Mouse (Mus musculus) cerebellum, postnatal 4 days (tissue): ENCODE measurements at regions not wholly inside any gene's neighbourhood (a gene's known extent, or its start where the extent isn't known, plus 50 kb on each side); places are given as distances from the start of the nearest gene placed in this dataset.

Experiments used
- DNase-seq, 2 experiments: peaks; one replicate each; pipeline ENCODE4 v3.0.0; 2022; ENCODE audit warnings: low spot score in 2 of 2, mixed read lengths in 1 of 2

GRCm38 (mm10) chr1:34930571-34930970, 80.8 kb downstream of the Plekhb2 start:
- DNase-seq, result no peak

DNA sequence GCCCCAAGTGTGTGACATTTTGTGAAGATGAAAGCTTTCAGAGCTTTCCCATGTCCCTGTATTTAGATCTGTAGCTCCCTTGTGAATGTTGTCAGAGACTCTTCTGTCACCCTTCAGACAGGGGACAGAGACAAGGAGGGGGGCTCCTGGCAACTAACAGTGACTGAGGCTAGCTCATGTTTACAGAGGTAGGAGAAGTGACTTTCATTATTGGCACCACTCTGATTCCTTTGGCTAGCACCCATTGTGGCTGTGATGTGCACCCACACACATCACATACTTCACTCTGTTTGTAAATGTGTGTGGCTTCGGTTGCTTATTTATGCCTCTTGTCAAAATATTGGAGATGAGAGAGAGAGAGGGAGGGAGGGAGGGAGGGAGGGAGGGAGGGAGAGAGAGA, 93.4 kb downstream of the Plekhb2 start:
- DNase-seq, result no peak

- DNase-seq, result peak in 1 of 2 experiments; percentile 31
These were observed 112.1 kb downstream of the Plekhb2 start for GRCm38 (mm10) chr1:34961633-34962507.

- DNase-seq, result no peak
These were observed 112.7 kb downstream of the Plekhb2 start for GRCm38 (mm10) chr1:34962508-34962885.

DNA sequence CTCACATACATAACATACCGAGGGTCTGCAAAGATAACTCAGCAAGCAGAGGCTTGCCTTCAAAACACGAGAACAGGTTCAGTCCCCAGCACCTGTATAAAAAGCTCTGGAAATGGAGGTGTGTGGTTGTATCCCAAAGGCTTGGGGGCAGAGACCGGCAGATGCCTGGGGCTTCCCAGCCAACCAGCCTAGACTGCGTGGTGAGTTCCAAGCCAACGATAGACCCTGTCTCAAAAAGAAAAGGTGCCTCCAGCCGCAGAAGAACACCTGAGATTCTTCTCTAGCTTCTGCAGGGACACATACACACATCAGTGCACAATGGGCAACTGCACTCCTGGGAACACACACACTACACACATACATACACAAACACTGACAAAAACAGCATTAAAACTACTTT, 125.0 kb downstream of the Plekhb2 start:
- DNase-seq, result no peak

DNA sequence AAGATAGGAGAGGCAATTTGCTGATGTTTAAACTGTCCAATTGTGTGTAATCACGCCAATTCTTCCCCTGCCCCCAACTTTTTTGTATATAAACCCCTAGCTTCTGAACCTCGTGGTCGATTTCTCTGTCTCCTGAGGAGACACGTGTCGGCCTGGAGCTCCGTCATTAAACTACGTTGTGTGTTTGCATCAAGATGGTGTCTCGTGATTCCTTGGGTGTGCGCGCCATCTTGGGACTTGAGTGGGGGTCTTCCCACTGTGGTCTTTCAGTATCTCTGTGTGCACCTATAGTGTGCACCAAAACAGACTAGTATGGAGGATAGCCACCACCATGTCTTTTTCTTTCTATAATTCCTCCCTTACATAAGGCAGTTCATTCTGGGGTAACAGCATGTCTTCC, 128.4 kb downstream of the Plekhb2 start:
- DNase-seq, result no peak

DNA sequence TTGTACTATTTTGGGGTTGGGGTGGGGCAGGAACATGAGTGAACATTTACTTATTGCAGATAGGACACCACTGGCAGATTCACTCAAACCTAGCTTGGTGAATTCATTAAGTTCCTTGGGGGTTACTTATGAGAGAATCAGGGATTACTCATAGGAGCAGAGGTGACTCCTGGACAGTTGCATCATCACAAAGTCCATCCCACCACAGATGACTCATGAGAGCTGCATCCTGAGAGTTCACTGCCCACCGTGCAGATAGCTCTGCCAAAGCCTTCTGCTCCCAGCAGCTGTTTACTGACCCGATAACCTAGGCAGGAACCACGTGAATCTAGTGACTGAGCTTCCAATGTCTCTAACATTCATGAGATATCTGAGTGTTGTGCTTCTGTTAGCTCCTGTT, 129.6 kb downstream of the Plekhb2 start:
- no peak for DNase-seq

GRCm38 (mm10) chr1:34981934-34982333, 132.2 kb downstream of the Plekhb2 start:
- no peak for DNase-seq

DNA sequence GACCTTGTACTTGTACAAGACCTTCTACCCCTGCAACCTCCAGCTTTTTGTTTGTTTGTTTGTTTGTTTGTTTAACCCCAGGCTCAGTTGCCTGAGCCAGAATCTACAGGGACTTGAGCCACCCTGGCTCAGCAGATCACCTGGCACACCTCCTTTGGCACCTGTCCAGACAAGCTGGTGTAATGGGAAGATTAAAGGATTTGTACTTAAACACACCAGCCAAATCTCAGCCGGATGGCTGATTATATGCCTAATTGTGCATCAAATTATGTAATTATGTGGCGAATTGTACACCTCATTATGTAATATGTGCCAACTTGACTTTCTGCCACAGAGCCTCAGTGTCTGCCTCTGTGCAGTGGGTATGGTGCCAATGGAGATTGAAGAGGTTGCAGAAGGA, 133.2 kb downstream of the Plekhb2 start:
- DNase-seq, result peak in 1 of 2 experiments; percentile 67

- DNase-seq, result no peak
These were observed 137.1 kb downstream of the Plekhb2 start for GRCm38 (mm10) chr1:34986861-34987260.

DNA sequence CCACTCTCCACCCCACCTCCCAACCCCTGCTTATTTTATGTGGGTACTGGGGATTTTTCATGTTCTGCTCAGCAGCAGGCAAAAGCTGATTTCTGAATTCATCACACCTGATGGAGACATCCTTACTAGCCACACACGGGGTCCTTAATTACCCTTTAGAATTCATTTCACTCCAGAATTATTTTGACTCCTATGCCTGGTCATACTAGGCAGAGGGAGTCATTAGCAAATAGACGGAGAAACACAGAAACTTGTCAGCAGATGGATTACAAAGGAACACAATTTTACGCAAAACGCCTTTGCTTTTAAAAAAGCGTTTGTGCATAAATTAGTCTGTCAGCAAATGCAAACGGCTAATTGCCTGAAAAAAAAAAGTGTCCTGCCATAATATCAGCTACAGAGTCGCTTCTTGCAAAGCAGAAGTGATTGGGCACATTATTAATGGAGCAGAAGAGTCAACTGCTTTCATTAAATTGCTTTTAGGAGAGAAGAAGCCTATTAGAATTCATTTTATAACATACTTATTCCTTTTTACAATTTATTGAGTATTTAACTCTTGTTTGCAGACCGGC, 138.0 kb downstream of the Plekhb2 start:
- DNase-seq, result no peak

GRCm38 (mm10) chr1:34988225-34988624, 138.4 kb downstream of the Plekhb2 start:
- DNase-seq, result peak; percentile 18 to 42

GRCm38 (mm10) chr1:35000801-35001200, 151.0 kb downstream of the Plekhb2 start:
- no peak for DNase-seq

DNA sequence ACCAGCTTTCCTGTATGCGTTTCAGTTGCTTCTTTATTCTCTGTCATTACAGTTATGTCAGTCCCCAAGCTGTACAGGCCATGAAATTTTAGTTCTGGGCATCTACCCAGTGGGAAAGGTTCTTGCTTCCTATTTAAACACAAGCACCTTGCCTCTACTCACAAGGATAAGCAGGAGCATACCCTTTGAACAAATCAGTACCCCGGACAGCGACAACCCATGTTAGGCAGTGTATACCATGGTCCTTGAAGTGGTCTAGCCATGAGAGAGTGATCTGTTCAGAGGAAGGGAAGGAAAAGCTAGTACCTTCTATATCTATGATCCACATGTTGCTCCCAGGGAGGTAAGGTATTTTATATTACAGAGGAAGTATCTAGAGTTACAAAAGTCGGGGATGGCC, 167.7 kb downstream of the Plekhb2 start:
- DNase-seq, result no peak

- peak in 1 of 2 experiments; percentile 24 for DNase-seq
These were observed 182.8 kb downstream of the Plekhb2 start for GRCm38 (mm10) chr1:35032619-35033018.

- DNase-seq, result no peak
These were observed 223.0 kb downstream of the Plekhb2 start for GRCm38 (mm10) chr1:35072811-35073210.

DNA sequence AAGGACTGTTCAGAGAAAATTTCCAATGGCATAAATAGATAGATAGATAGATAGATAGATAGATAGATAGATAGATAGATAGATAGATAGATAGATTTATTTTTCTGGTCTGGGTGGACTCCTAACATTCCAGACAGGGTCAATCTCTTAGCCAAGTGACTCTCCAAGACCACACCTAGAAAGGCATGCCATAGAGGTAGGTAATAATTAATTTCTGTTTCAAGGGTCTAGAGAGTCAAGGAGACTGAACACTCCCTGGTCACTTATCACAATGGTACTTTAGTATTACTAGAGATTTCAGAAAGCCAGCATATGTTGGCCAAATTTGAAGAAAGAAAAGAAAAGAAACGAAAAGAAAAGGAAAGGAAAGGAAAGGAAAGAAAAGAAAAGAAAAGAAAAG, 245.1 kb downstream of the Plekhb2 start:
- no peak for DNase-seq

DNA sequence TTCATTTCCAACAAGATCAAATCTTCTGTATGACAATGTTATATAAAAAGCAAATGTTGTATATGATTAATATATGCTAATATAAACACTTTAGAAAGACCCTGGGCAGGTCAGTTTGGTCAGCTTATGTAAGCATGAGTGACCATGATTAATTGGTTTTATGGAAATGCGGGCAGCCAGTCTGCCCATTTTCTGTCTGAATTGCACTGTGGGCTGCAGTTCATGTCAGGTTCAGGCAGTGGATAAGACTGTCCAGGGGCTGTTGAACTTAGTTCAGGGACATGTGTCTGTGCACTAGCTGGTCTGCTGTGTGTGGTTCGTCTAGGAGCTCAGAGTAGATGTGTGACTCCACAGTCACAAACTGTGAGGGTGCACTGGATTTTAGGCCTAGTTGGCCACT, 246.0 kb downstream of the Plekhb2 start:
- no peak for DNase-seq

- no peak for DNase-seq
These were observed 256.9 kb downstream of the Plekhb2 start for GRCm38 (mm10) chr1:35106665-35107064.

DNA sequence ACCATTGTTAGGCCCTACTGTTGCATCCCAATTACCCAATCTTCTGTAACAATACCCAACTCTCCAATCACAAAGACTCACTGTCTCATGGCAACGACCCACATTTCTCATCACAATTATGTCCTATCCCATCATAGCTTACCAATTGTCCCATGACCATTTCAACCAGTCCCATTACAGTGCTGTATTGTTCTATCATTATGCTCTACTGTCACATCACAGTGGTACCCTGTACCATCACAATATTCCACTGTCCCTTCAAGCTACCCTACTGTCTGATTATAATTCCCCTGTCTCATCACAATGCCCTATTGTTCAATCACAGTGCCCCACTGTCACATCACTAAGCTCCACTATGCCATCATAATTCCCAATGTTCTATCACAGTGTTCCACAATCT, 260.0 kb downstream of the Plekhb2 start:
- no peak for DNase-seq

DNA sequence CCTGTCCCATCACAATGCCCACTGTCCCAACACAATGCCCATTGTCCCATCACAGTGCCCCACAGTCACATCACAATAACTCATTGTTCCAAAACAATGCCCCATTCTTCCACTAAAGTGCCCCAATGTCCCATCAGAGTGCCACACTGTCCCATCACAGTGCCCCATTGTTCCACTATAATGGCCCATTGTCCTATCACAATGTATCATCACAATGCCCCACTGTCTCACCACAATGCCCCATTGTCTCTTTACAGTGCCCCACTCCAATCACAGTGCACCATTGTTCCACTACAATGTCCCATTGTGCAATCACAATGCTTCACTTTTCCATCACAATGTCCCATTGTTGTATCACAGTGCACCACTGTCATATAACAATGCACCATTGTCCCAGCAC, 265.7 kb downstream of the Plekhb2 start:
- DNase-seq, result no peak

DNA sequence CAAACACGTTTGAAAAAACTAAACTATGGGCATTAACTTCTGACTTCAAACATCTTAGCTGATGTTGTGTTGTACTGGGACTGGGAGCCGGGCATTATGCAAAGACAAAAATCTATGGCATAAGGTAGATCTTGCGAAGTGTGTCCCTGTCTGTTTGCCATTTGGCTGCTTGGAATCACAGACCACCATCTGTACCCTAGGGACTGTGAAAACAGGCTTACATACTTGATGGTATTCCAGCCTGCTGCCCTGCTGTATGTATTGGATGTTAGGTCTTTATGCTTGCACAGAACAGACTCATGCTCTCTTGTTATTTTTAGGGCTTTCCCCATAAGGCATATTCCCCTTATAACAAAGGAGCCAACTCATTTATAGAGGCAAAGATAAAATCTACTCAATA, 288.1 kb downstream of the Plekhb2 start:
- no peak for DNase-seq

GRCm38 (mm10) chr1:35149036-35149435, 299.3 kb downstream of the Plekhb2 start:
- no peak for DNase-seq
